Mouse (Mus musculus) C2C12 (cell line): Measurements from ENCODE around the gene Sfmbt2.

ENCODE experiments used
- CEBPB ChIP-seq: IDR thresholded peaks from one replicate; pipeline ENCODE4 v1.6.1; 2011; ENCODE audit warnings: low read depth, mild to moderate bottlenecking, control low read depth, moderate library complexity
- CTCF ChIP-seq: IDR thresholded peaks from one replicate; pipeline ENCODE4 v1.5.1; 2011; ENCODE audit not compliant: control insufficient read depth, insufficient read depth, insufficient read length
- MAX ChIP-seq: IDR thresholded peaks from one replicate; pipeline ENCODE4 v1.6.1; 2011; ENCODE audit warnings: mild to moderate bottlenecking, control low read depth
- MYOG ChIP-seq: IDR thresholded peaks from one replicate; pipeline ENCODE4 v1.6.1; 2011; ENCODE audit not compliant: control insufficient read depth, insufficient read length; ENCODE audit errors: extremely low read depth
- USF1 ChIP-seq: IDR thresholded peaks from one replicate; pipeline ENCODE4 v1.6.1; 2011; ENCODE audit warnings: low read depth, mild to moderate bottlenecking, control low read depth, moderate library complexity

DNA sequence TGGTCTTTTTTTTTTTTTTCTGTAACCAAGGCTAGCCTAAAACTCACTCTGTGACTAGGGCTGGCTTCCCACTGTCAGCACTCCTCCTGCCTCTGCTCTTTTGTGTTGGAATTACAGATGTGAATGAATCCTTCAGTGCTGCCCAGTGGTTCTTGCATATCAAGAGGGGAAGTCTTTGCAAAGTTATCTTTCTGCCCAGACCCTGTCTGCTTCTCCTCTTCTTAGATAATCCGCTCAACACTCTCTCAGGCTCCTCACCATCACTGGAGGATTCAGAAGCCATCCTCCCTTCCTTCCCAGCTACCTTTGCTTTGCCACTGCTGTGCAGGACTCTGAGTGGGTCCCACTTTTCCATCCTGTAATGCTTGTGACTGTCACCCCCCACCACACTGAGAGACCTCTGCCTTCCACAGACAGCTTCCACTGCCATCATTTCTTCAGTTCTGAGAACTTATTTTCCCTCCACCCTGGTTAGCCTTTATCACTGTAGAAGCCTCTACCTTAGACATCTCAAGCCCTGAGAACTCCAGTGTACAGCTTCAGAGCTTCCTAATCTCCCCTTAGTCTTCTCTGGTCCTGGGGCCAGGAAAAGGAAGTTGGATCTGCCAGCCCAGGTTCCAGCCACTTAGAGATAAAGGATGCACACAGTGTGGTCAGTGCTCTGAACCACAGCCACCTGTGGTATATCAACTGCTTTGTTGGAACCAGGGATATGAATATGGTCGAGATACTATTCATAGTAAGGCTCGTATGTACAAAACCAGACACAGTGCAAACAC lies 205.8 kb downstream of the Sfmbt2 start:
- TF ChIP-seq CTCF, result no peak
- TF ChIP-seq MYOG, result no peak
- TF ChIP-seq MAX, result no peak
- TF ChIP-seq CEBPB, result no peak
- no peak for TF ChIP-seq USF1
